Mouse (Mus musculus): ENCODE measurements around the gene Ndufs8. TPM values are rescaled to one million over a fixed set of nuclear protein-coding genes. Genes with fewer than 3 reads are reported as not detected.
A peak's percentile ranks its signal among the peaks of the same experiment; 100 is the strongest.

Gene Ndufs8
- total and polyA plus RNA-seq, 3 experiments: 195 to 248 (median 216) TPM

DNA sequence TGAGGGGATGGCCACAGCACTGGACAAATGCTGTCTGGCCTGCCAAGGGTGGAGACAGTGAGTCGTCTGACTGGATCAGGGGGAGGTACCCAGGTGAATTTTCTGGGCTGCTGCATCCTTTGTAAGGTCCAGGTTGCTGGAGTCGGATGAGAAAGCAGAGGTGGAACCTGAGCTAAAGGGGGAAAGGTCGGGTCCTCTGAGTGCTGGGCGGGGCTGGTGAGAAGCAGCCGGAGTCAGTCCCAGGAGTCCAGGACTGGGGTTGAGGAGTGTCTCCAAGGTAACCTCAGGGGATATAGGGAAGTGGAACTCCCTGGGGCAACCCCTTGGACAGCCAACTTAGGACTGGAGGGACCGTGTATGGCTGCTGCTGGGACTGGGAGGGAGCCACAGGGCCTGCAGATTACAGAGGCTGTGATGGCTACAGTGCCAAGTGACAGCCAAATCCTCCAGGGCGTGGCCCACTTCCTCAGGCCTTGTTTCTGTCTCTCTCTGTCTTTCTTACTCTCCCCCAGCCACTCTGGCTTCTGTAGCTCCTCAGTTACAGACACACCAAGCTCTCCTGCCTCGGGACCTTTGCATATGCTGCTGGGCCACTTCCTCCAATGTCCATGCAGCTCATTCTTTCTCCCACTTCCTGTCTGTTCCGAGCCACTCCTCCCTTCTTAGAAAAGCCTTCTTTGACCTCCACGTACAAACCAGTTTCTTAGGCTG, 10.2 kb upstream of the Ndufs8 start:
- peak; percentile 75 for DNase-seq (ENCODE audit: extremely low read depth)
- no peak for TF ChIP-seq USF1 (IDR thresholded peaks at IDR 0.05; ENCODE audit: low read depth, low read length)
- peak; percentile 62; the same call in 1 of the 2 replicates for TF ChIP-seq MEF2A (IDR thresholded peaks at IDR 0.05; ENCODE audit: borderline replicate concordance, low read depth, low read length)
- peak; percentile 6; the same call in 1 of the 2 replicates for TF ChIP-seq RAD21 (IDR thresholded peaks at IDR 0.05; ENCODE audit: low read depth, low read length)
- peak; percentile 61 for TF ChIP-seq ELF1 (IDR thresholded peaks at IDR 0.05; ENCODE audit: low read depth, low read length)
- TF ChIP-seq TBP (conservative IDR thresholded peaks at IDR 0.05; ENCODE audit: low read depth, low read length): 0 out of 2 replicates have a peak, but pooled peaks have one; percentile 38
- peak; percentile 45; the same call in 1 of the 2 replicates for TF ChIP-seq POLR2A (IDR thresholded peaks at IDR 0.05; ENCODE audit: low read depth, low read length)
- 0 out of 2 replicates have a peak, but pooled peaks have one; percentile 29 for TF ChIP-seq ZMIZ1 (IDR thresholded peaks at IDR 0.05; ENCODE audit: low read depth, low read length)
- no peak for TF ChIP-seq RCOR1 (conservative IDR thresholded peaks at IDR 0.05; ENCODE audit: low read depth, low read length)
- peak; percentile 61 for TF ChIP-seq IRF4 (IDR thresholded peaks at IDR 0.05; ENCODE audit: low read depth, low read length)
- TF ChIP-seq E2F4 (IDR thresholded peaks at IDR 0.05; ENCODE audit: insufficient replicate concordance, low read depth, low read length): no peak
- peak; percentile 57 for TF ChIP-seq EP300 (IDR thresholded peaks at IDR 0.05; ENCODE audit: low read length)
- H3K9me3 ChIP-seq (replicated peaks; ENCODE audit: low read length): no peaks in the 10 kb centered on the region
- peaks cover 30 to 59% of the 10 kb centered on the region in 2 experiments for H3K4me1 ChIP-seq (ENCODE audit: control insufficient read depth in 1 of 2, insufficient read depth in 2 of 2)
- H3K27ac ChIP-seq (ENCODE audit: insufficient read depth, low read depth): peak overlapping the region; percentile 84
- H3K36me3 ChIP-seq (replicated peaks in 1 of 2; ENCODE audit: control insufficient read depth in 1 of 2, insufficient read depth in 1 of 2, low read length in 1 of 2): peaks cover 0 to 20% of the 10 kb centered on the region in 2 experiments
- peak overlapping the region in 1 of 3 experiments; percentile 1 for H3K4me3 ChIP-seq (replicated peaks in 1 of 3; ENCODE audit: low read depth in 2 of 3, low read length in 2 of 3, poor library complexity in 1 of 3)
- H3K27me3 ChIP-seq (replicated peaks): no peaks in the 10 kb centered on the region
- H3K9ac ChIP-seq (ENCODE audit: insufficient read depth, low read depth): peak overlapping the region; percentile 2; the same call in 1 of the 2 replicates
- in situ Hi-C loops (cut with MboI; ENCODE audit: low pct_ligation_motif_present, low pct_unique_long_range_greater_than_20kb, low sequenced_read_pairs) (no loop called here), dilution Hi-C loops (cut with MboI; ENCODE audit: extremely low pct_ligation_motif_present, extremely low pct_unique_long_range_greater_than_20kb, low sequenced_read_pairs) (no loop called here)
- peak overlapping the region; percentile 34; the same call in 1 of the 2 replicates for H3K4me2 ChIP-seq (ENCODE audit: insufficient read depth, low read depth, poor library complexity, severe bottlenecking)
- H3K79me2 ChIP-seq (replicated peaks; ENCODE audit: control insufficient read depth, extremely low read depth, insufficient read depth, poor library complexity, severe bottlenecking): no peaks in the 10 kb centered on the region

DNA sequence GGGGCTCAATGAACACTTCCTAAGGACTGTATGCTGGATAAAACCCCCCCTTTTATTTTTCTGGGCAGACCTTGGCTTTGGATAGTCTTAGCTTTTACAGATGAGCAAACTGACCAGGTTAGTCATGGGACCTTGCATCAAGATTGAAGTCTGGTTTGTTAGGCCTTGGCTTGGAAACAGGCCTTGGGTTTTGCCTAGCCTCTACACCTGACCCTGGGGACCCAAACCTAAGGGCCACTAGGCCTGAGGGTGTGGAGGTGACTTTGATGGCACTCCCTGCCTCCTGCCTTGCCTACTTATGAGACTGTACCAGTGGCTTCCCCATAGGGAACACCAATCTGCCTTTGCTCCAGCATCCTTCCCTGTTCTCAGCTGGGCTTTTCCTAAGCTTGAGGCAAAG, 7.4 kb upstream of the Ndufs8 start:
- Histone ChIP-seq H3K27me3 (replicated peaks) (no peaks in the 10 kb centered on the region), H3K9ac (ENCODE audit: insufficient read depth, low read depth) (no peak overlapping the region), H3K9me3 (replicated peaks; ENCODE audit: low read length) (no peaks in the 10 kb centered on the region), H3K4me2 (ENCODE audit: insufficient read depth, low read depth, poor library complexity, severe bottlenecking) (no peak overlapping the region), H3K4me1 (ENCODE audit: control insufficient read depth in 1 of 2, insufficient read depth in 2 of 2) (peaks cover 25 to 48% of the 10 kb centered on the region in 2 experiments), H3K79me2 (replicated peaks; ENCODE audit: control insufficient read depth, extremely low read depth, insufficient read depth, poor library complexity, severe bottlenecking) (no peaks in the 10 kb centered on the region), H3K36me3 (replicated peaks in 1 of 2; ENCODE audit: control insufficient read depth in 1 of 2, insufficient read depth in 1 of 2, low read length in 1 of 2) (peaks cover 0 to 35% of the 10 kb centered on the region in 2 experiments), H3K27ac (ENCODE audit: insufficient read depth, low read depth) (no peak overlapping the region), H3K4me3 (replicated peaks in 1 of 3; ENCODE audit: low read depth in 2 of 3, low read length in 2 of 3, poor library complexity in 1 of 3) (no peak overlapping the region)
- no peak for DNase-seq (ENCODE audit: extremely low read depth)
- dilution Hi-C loops (cut with MboI; ENCODE audit: extremely low pct_ligation_motif_present, extremely low pct_unique_long_range_greater_than_20kb, low sequenced_read_pairs): no loop called here
- in situ Hi-C loops (cut with MboI; ENCODE audit: low pct_ligation_motif_present, low pct_unique_long_range_greater_than_20kb, low sequenced_read_pairs): no loop called here
- TF ChIP-seq KAT2A (IDR thresholded peaks at IDR 0.05; ENCODE audit: insufficient replicate concordance, low read length) (no peak), ZMIZ1 (IDR thresholded peaks at IDR 0.05; ENCODE audit: low read depth, low read length) (no peak), MEF2A (IDR thresholded peaks at IDR 0.05; ENCODE audit: borderline replicate concordance, low read depth, low read length) (no peak), CHD1 (IDR thresholded peaks at IDR 0.05; ENCODE audit: low read depth, low read length) (no peak), ZNF384 (IDR thresholded peaks at IDR 0.05; ENCODE audit: low read depth, low read length) (no peak), MYC (IDR thresholded peaks at IDR 0.05; ENCODE audit: low read depth, low read length) (no peak), TCF12 (IDR thresholded peaks at IDR 0.05; ENCODE audit: low read depth, low read length) (no peak), CHD2 (IDR thresholded peaks at IDR 0.05; ENCODE audit: low read length) (no peak), EP300 (IDR thresholded peaks at IDR 0.05; ENCODE audit: low read length) (no peak), HCFC1 (IDR thresholded peaks at IDR 0.05; ENCODE audit: low read depth, low read length) (no peak), SMC3 (IDR thresholded peaks at IDR 0.05; ENCODE audit: low read depth, low read length) (no peak), GABPA (IDR thresholded peaks at IDR 0.05; ENCODE audit: insufficient replicate concordance, low read depth, low read length) (no peak)

Data from CH12.LX (cell line).